Mouse (Mus musculus): ENCODE data around the gene Atp1a1. TPM values are rescaled to one million over a fixed set of nuclear protein-coding genes. Genes with fewer than 3 reads are reported as not detected.

Atp1a1 gene
- polyA plus RNA-seq, 1 experiment from 2014 or later, result 58.4 TPM

DNA sequence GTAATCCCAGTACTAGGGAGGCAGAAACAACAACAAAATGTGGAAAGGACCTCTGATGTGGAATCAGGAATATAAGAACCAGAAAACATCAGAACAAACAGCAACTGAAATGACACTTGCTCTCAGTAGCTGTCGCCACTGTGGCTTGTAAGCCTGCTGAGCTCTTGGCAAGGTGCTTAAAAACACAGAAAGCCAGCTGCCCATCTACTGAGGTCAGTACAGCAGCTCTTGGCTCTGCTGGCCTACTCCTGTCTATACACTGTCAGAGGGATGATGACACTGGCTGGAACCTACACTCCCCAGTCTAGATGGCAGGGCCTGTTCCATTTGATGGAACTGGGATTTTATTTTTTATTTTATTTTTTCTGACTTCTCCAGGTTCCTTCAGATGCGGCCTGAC lies 71.1 kb downstream of the Atp1a1 start:
- Histone ChIP-seq H3K9me3 (replicated peaks; ENCODE audit: control insufficient read depth, low read length, poor library complexity, severe bottlenecking) (no peaks in the 10 kb centered on the region), H3K9ac (ENCODE audit: low read depth, low read length) (no peak overlapping the region), H3K4me3 (ENCODE audit: low read depth, low read length) (no peak overlapping the region), H3K4me1 (ENCODE audit: control insufficient read depth, insufficient read depth, low read length) (peaks cover 11% of the 10 kb centered on the region), H3K27ac (ENCODE audit: low read length) (no peak overlapping the region), H3K27me3 (ENCODE audit: control insufficient read depth, insufficient read depth, low read depth, low read length) (no peaks in the 10 kb centered on the region), H3K36me3 (ENCODE audit: control insufficient read depth, insufficient read depth, low read length) (no peaks in the 10 kb centered on the region), H3K4me2 (ENCODE audit: low read length) (no peak overlapping the region)
- ATAC-seq, result no peak
- whole genome bisulfite sequencing, result 84% methylated on average over 2 of the region's 2 CpGs

- H3K4me1 ChIP-seq (ENCODE audit: control insufficient read depth, insufficient read depth, low read length), result peaks cover 14% of the 10 kb centered on the region
- no peaks in the 10 kb centered on the region for H3K27me3 ChIP-seq (ENCODE audit: control insufficient read depth, insufficient read depth, low read depth, low read length)
- H3K4me3 ChIP-seq (ENCODE audit: low read depth, low read length), result no peak overlapping the region
- no peak for ATAC-seq
- no peaks in the 10 kb centered on the region for H3K36me3 ChIP-seq (ENCODE audit: control insufficient read depth, insufficient read depth, low read length)
- WGBS, result 50% methylated on average over 10 of the region's 10 CpGs
- H3K27ac ChIP-seq (ENCODE audit: low read length), result no peak overlapping the region
- no peak overlapping the region for H3K9ac ChIP-seq (ENCODE audit: low read depth, low read length)
- H3K4me2 ChIP-seq (ENCODE audit: low read length), result no peak overlapping the region
- H3K9me3 ChIP-seq (replicated peaks; ENCODE audit: control insufficient read depth, low read length, poor library complexity, severe bottlenecking), result no peaks in the 10 kb centered on the region
Measured at GRCm38 (mm10) chr3:101530928-101531327, 73.6 kb downstream of the Atp1a1 start.

DNA sequence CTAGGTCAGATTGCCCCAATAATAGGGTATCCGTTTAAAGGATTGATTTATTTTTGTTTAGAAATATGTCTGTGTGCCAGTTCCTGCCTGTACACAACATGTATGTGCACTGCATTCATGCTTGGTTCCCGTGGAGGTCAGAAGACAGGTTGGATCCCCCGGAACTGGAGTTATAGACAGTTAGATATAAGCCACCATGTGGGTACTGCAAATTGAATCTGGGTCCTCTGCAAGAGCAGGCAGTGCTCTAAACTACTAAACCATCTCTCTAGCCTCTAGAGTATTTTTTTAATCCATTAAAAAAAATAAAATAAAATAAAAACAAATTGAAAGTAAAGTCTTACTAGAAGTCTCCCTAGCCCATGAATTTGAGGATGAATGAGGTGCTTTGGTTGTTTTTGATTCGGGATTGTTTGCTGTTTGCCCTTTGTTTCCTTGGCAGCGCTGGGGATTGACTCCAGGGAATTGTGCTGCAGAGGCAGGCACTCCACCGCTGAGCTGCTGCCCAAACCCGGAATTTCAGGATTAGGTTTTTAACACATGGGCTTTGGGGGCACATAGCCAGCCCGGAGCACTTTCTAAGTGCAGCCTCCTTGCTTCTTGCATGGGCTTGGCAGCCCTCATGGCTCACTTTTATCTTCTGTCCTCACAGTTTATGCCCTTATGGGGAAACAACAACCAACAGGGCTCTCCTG lies 75.4 kb downstream of the Atp1a1 start:
- no peak overlapping the region for H3K4me2 ChIP-seq (ENCODE audit: low read length)
- H3K9ac ChIP-seq (ENCODE audit: low read depth, low read length), result no peak overlapping the region

DNA sequence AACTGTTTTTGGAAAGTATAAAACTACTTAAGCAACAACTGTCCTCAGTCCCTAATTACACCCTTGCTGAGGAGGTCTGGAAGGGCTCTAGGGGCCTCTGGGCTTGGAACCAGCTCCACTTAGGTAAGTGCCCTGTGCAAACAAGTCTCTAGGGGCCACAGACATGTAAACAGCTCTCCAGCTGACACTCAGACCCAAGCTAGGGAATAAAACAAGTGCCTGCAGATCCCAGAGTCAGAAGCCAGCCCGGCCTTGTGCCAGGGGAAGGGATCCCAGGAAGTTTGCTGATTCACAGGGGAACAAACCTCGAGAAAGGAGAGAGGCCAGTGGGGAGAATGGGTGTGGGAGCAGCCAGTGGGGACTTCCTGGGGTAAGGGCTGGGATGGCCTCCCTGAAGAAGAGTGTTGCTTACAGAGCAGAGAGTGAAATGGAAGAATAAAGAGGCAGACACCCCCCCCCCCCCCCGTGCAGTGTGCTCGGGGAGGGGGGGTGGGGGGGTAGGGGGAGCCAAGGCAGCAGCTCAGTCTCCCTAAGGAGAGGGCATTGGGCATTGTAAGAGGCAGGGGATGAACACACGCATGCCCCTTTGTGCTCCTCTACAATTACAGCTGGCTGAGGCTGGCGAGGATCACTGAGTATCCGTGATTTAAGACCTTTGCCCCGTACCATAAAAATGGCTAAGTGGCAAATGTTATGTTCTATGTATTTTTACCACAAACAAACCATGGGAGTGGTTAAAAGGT lies 76.2 kb downstream of the Atp1a1 start:
- WGBS, result 22% methylated on average over 6 of the region's 8 CpGs
- Histone ChIP-seq H3K4me1 (ENCODE audit: control insufficient read depth, insufficient read depth, low read length) (peaks cover 15% of the 10 kb centered on the region), H3K9ac (ENCODE audit: low read depth, low read length) (no peak overlapping the region), H3K9me3 (replicated peaks; ENCODE audit: control insufficient read depth, low read length, poor library complexity, severe bottlenecking) (no peaks in the 10 kb centered on the region), H3K27me3 (ENCODE audit: control insufficient read depth, insufficient read depth, low read depth, low read length) (no peaks in the 10 kb centered on the region), H3K36me3 (ENCODE audit: control insufficient read depth, insufficient read depth, low read length) (no peaks in the 10 kb centered on the region), H3K27ac (ENCODE audit: low read length) (peak overlapping the region; percentile 38; the same call in 1 of the 2 replicates), H3K4me2 (ENCODE audit: low read length) (no peak overlapping the region), H3K4me3 (ENCODE audit: low read depth, low read length) (no peak overlapping the region)
- ATAC-seq, result 0 out of 2 replicates have a peak, but pooled peaks have one; percentile 33

More for the DNA sequence above, 75.4 kb downstream of the Atp1a1 start:
- Histone ChIP-seq H3K27me3 (ENCODE audit: control insufficient read depth, insufficient read depth, low read depth, low read length) (no peaks in the 10 kb centered on the region), H3K4me3 (ENCODE audit: low read depth, low read length) (no peak overlapping the region), H3K9me3 (replicated peaks; ENCODE audit: control insufficient read depth, low read length, poor library complexity, severe bottlenecking) (no peaks in the 10 kb centered on the region), H3K4me1 (ENCODE audit: control insufficient read depth, insufficient read depth, low read length) (peaks cover 14% of the 10 kb centered on the region), H3K27ac (ENCODE audit: low read length) (no peak overlapping the region), H3K36me3 (ENCODE audit: control insufficient read depth, insufficient read depth, low read length) (no peaks in the 10 kb centered on the region)
- no peak for ATAC-seq
- 19% methylated on average over 8 of the region's 8 CpGs for WGBS

DNA sequence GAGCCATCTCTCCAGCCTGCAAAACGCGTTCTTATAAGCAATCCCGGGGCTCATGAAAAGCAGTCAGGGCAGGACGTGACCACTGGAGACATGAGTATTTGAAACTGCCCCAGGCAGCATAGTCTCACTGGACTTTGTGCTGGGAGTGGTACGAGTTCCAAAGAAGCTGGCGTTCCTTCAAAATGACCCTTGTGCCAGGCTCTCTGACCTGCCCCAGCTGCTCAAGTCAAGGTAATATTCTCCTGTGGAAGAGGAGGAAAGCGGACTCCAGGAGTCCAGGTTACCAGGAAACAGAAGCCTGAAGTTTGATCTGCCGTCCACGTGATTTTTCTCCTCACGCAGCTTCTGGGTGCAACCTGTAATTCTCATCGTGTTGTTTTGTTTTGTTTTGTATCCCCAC lies 77.9 kb downstream of the Atp1a1 start:
- H3K9me3 ChIP-seq (replicated peaks; ENCODE audit: control insufficient read depth, low read length, poor library complexity, severe bottlenecking), result no peaks in the 10 kb centered on the region
- ATAC-seq, result no peak
- no peak overlapping the region for H3K4me2 ChIP-seq (ENCODE audit: low read length)

More for the DNA sequence above, 77.9 kb downstream of the Atp1a1 start:
- 84% methylated on average over 11 of the region's 11 CpGs for WGBS
- no peaks in the 10 kb centered on the region for H3K36me3 ChIP-seq (ENCODE audit: control insufficient read depth, insufficient read depth, low read length)
- H3K27ac ChIP-seq (ENCODE audit: low read length), result no peak overlapping the region
- H3K9ac ChIP-seq (ENCODE audit: low read depth, low read length), result no peak overlapping the region
- no peaks in the 10 kb centered on the region for H3K27me3 ChIP-seq (ENCODE audit: control insufficient read depth, insufficient read depth, low read depth, low read length)
- H3K4me3 ChIP-seq (ENCODE audit: low read depth, low read length), result no peak overlapping the region
- H3K4me1 ChIP-seq (ENCODE audit: control insufficient read depth, insufficient read depth, low read length), result peaks cover 27% of the 10 kb centered on the region

Other genes starting within 250 kb of the Atp1a1 start
- 93.6 and 100 TPM in 2 replicates for gene Igsf3, start 227.6 kb downstream of the Atp1a1 start, polyA plus RNA-seq (2015; fragmentation: Nextera tagmentation; extraction: Ambion mirVana)
- gene Mab21l3, start 244.3 kb upstream of the Atp1a1 start, polyA plus RNA-seq (2015; fragmentation: Nextera tagmentation; extraction: Ambion mirVana), result 0.07 and 0.09 TPM in 2 replicates